14 mouse cellular contexts compared by ENCODE assay signal in genomic region chr16:30045615-30046014, GRCm38 (mm10). TPM values are rescaled to one million over a fixed set of nuclear protein-coding genes. Genes with fewer than 3 reads are reported as not detected.
DNase-seq lines count a peak whose midpoint lies in the region; ATAC-seq and TF ChIP-seq lines count a peak whose summit lies in the region.
"Had no signal": no experiment of that assay in that cellular context is flagged by ENCODE, and none has a peak within 500 bp of the region (broad histone marks: within the 10 kb centered on the region; RNA-seq: fewer than 3 reads in every experiment).

No protein-coding gene starts in this region.

- peak; percentile 72 for DNase-seq in lung, embryonic 14.5 days
- DNase-seq in lung, adult 2 months: no peak
- no peak for DNase-seq in liver, postnatal 0 days
- DNase-seq in yolk sac, embryonic 10.5 days (ENCODE audit: low spot score): peak; percentile 83
- no peak for DNase-seq in forebrain, embryonic 11.5 days (ENCODE audit: low spot score)
- no peak for DNase-seq in layer of hippocampus, adult 9-10 months (ENCODE audit: low spot score)
- DNase-seq: cerebellum, adult 8-10 months; heart, adult 18-20 months; right cerebral cortex, postnatal 25 days had no signal

- H3K9me3 ChIP-seq in lung, embryonic 14.5 days (ENCODE audit: low read depth, low read length): no peaks in the 10 kb centered on the region
- no peaks in the 10 kb centered on the region for H3K9me3 ChIP-seq in kidney, embryonic 16.5 days (ENCODE audit: low read length)
- H3K9me3 ChIP-seq in liver, postnatal 0 days (ENCODE audit: low read length): no peaks in the 10 kb centered on the region
- no peaks in the 10 kb centered on the region for H3K9me3 ChIP-seq in forebrain, embryonic 11.5 days (ENCODE audit: control insufficient read depth, low read length)
- H3K9me3 ChIP-seq: embryonic facial prominence, embryonic 12.5 days; limb, embryonic 13.5 days; midbrain, embryonic 13.5 days had no signal

- no peaks in the 10 kb centered on the region for H3K36me3 ChIP-seq in lung, embryonic 14.5 days (ENCODE audit: insufficient read depth)
- no peaks in the 10 kb centered on the region for H3K36me3 ChIP-seq in kidney, embryonic 16.5 days (ENCODE audit: insufficient read depth, low read length)
- H3K36me3 ChIP-seq in liver, postnatal 0 days (replicated peaks; ENCODE audit: insufficient read depth, low read length): no peaks in the 10 kb centered on the region
- H3K36me3 ChIP-seq in forebrain, embryonic 11.5 days (ENCODE audit: control insufficient read depth, insufficient read depth, low read length): no peaks in the 10 kb centered on the region
- H3K36me3 ChIP-seq: embryonic facial prominence, embryonic 12.5 days; limb, embryonic 13.5 days; midbrain, embryonic 13.5 days had no signal

- H3K9ac ChIP-seq in lung, embryonic 14.5 days: no peak overlapping the region
- H3K9ac ChIP-seq in kidney, embryonic 16.5 days (replicated peaks; ENCODE audit: low read length): no peak overlapping the region
- H3K9ac ChIP-seq in liver, postnatal 0 days (replicated peaks): no peak overlapping the region
- H3K9ac ChIP-seq in forebrain, embryonic 11.5 days (ENCODE audit: low read length): no peak overlapping the region
- H3K9ac ChIP-seq: embryonic facial prominence, embryonic 12.5 days; limb, embryonic 13.5 days; midbrain, embryonic 13.5 days had no signal

- H3K27ac ChIP-seq in lung, embryonic 14.5 days (ENCODE audit: low read depth): peak overlapping the region; percentile 30
- peak overlapping the region; percentile 44; the same call in 1 of the 2 replicates for H3K27ac ChIP-seq in kidney, embryonic 16.5 days (ENCODE audit: low read length)
- no peak overlapping the region for H3K27ac ChIP-seq in liver, postnatal 0 days (ENCODE audit: low read depth)
- no peak overlapping the region for H3K27ac ChIP-seq in forebrain, embryonic 11.5 days (ENCODE audit: low read depth, low read length)
- H3K27ac ChIP-seq: embryonic facial prominence, embryonic 12.5 days; limb, embryonic 13.5 days; midbrain, embryonic 13.5 days had no signal

- no peaks in the 10 kb centered on the region for H3K27me3 ChIP-seq in lung, embryonic 14.5 days (ENCODE audit: insufficient read depth, low read length)
- no peaks in the 10 kb centered on the region for H3K27me3 ChIP-seq in kidney, embryonic 16.5 days (ENCODE audit: insufficient read depth, low read length)
- H3K27me3 ChIP-seq in liver, postnatal 0 days (ENCODE audit: insufficient read depth, low read length): no peaks in the 10 kb centered on the region
- no peaks in the 10 kb centered on the region; the same call in 1 of the 2 replicates for H3K27me3 ChIP-seq in forebrain, embryonic 11.5 days (ENCODE audit: control insufficient read depth, insufficient read depth, low read length)
- H3K27me3 ChIP-seq: embryonic facial prominence, embryonic 12.5 days; limb, embryonic 13.5 days had no signal

- no peak overlapping the region for H3K4me3 ChIP-seq in lung, embryonic 14.5 days (ENCODE audit: low read depth, low read length)
- H3K4me3 ChIP-seq in lung, adult 2 months (replicated peaks; ENCODE audit: extremely low read depth, low read depth, low read length): no peak overlapping the region
- H3K4me3 ChIP-seq in kidney, embryonic 16.5 days (ENCODE audit: low read length): no peak overlapping the region
- no peak overlapping the region for H3K4me3 ChIP-seq in liver, postnatal 0 days (ENCODE audit: low read depth, low read length)
- H3K4me3 ChIP-seq in forebrain, embryonic 11.5 days (ENCODE audit: low read depth, low read length): no peak overlapping the region
- H3K4me3 ChIP-seq: embryonic facial prominence, embryonic 12.5 days; limb, embryonic 13.5 days; midbrain, embryonic 13.5 days had no signal

- H3K4me2 ChIP-seq in lung, embryonic 14.5 days: no peak overlapping the region
- no peak overlapping the region for H3K4me2 ChIP-seq in kidney, embryonic 16.5 days (replicated peaks; ENCODE audit: low read depth, low read length)
- no peak overlapping the region for H3K4me2 ChIP-seq in liver, postnatal 0 days (ENCODE audit: low read depth, low read length)
- no peak overlapping the region for H3K4me2 ChIP-seq in forebrain, embryonic 11.5 days (ENCODE audit: low read depth, low read length, severe bottlenecking)
- H3K4me2 ChIP-seq: embryonic facial prominence, embryonic 12.5 days; limb, embryonic 13.5 days; midbrain, embryonic 13.5 days had no signal

- 38% methylated on average over 5 of the region's 5 CpGs for WGBS in lung, embryonic 14.5 days
- 58% methylated on average over 5 of the region's 5 CpGs for WGBS in lung, adult 2 months
- WGBS in kidney, embryonic 16.5 days: 21% methylated on average over 5 of the region's 5 CpGs
- 38% methylated on average over 5 of the region's 5 CpGs for WGBS in liver, postnatal 0 days (ENCODE audit: insufficient replicate concordance)
- WGBS in forebrain, embryonic 11.5 days: 59% methylated on average over 5 of the region's 5 CpGs

- no peak for TF ChIP-seq EP300 in liver, postnatal 0 days (IDR thresholded peaks at IDR 0.05; ENCODE audit: low read depth)

- TF ChIP-seq CTCF in lung, embryonic 14.5 days (IDR thresholded peaks at IDR 0.05; ENCODE audit: low read depth): peak; percentile 7; the same call in 1 of the 2 replicates
- no peak for TF ChIP-seq CTCF in lung, adult 2 months (IDR thresholded peaks at IDR 0.05; ENCODE audit: insufficient read depth, low read length)
- no peak for TF ChIP-seq CTCF in liver, postnatal 0 days (IDR thresholded peaks at IDR 0.05; ENCODE audit: low read depth)

- H3K4me1 ChIP-seq in lung, embryonic 14.5 days (ENCODE audit: insufficient read depth): peaks cover 8% of the 10 kb centered on the region; the same call in 1 of the 2 replicates
- H3K4me1 ChIP-seq in lung, adult 2 months (ENCODE audit: control insufficient read depth, insufficient read depth, low read length): no peaks in the 10 kb centered on the region; the same call in 1 of the 2 replicates
- H3K4me1 ChIP-seq in kidney, embryonic 16.5 days (ENCODE audit: insufficient read depth, low read length): peaks cover 27% of the 10 kb centered on the region
- H3K4me1 ChIP-seq in liver, postnatal 0 days (ENCODE audit: insufficient read depth): peaks cover 21% of the 10 kb centered on the region
- H3K4me1 ChIP-seq in forebrain, embryonic 11.5 days (replicated peaks; ENCODE audit: control insufficient read depth, insufficient read depth, low read length): 0 out of 2 replicates have a peak, but pooled peaks cover 2% of the 10 kb centered on the region
- H3K4me1 ChIP-seq: midbrain, embryonic 13.5 days had no signal

- TF ChIP-seq POLR2A in lung, adult 2 months (IDR thresholded peaks at IDR 0.05; ENCODE audit: borderline replicate concordance, extremely low read depth, low read depth, low read length): no peak

- peak; percentile 57 for ATAC-seq in lung, embryonic 14.5 days (ENCODE audit: insufficient read depth)
- peak; percentile 90 for ATAC-seq in kidney, embryonic 16.5 days (ENCODE audit: low FRiP score, low TSS enrichment)
- ATAC-seq in liver, postnatal 0 days: peak; percentile 87
- no peak for ATAC-seq in CD4-positive, CD25-positive, alpha-beta regulatory T cell, adult 4 months
- ATAC-seq in forebrain, embryonic 11.5 days (replicated peaks; ENCODE audit: low FRiP score): no peak
- ATAC-seq: midbrain, embryonic 13.5 days had no signal

RNA-seq across cellular contexts. Expression of gene Hes1, which starts 18.6 kb away (rescaled TPM):
- polyA plus RNA-seq in lung, embryonic 14.5 days (2014; fragmentation: Nextera tagmentation; extraction: Ambion mirVana): 52.9 and 54.0 TPM in 2 replicates
- 167 and 332 TPM in 2 replicates for polyA plus RNA-seq in lung, adult 2 months (2012; rRNA removed)
- 45.5 and 45.7 TPM in 2 replicates for polyA plus RNA-seq in kidney, embryonic 16.5 days (2015; fragmentation: Nextera tagmentation; extraction: Ambion mirVana)
- 14.3 and 20.1 TPM in 2 replicates for polyA plus RNA-seq in liver, postnatal 0 days (2015; fragmentation: Nextera tagmentation; extraction: Ambion mirVana)
- polyA plus RNA-seq in CD4-positive, CD25-positive, alpha-beta regulatory T cell, adult 4 months (2017; shearing (Covaris generic)): under 1 TPM in 1 of 2 experiments, not detected in 1; 0.22 TPM
- 66.5 and 67.0 TPM in 2 replicates for polyA plus RNA-seq in forebrain, embryonic 11.5 days (2014; fragmentation: Nextera tagmentation; extraction: Ambion mirVana)

Comparison
In these comparisons a context has a peak if more than half of its experiments do, and no peak if none do; other contexts are left out.
1. DNase-seq: peak in lung, embryonic 14.5 days (single experiment) and yolk sac, embryonic 10.5 days (single experiment); none in lung, adult 2 months (single experiment), liver, postnatal 0 days (single experiment), forebrain, embryonic 11.5 days (single experiment) and layer of hippocampus, adult 9-10 months (single experiment).
2. ATAC-seq: peak in lung, embryonic 14.5 days (single experiment), kidney, embryonic 16.5 days (single experiment) and liver, postnatal 0 days (single experiment); none in CD4-positive, CD25-positive, alpha-beta regulatory T cell, adult 4 months (single experiment) and forebrain, embryonic 11.5 days (single experiment).
3. H3K27ac ChIP-seq: peak in lung, embryonic 14.5 days (single experiment) and kidney, embryonic 16.5 days (single experiment); none in liver, postnatal 0 days (single experiment) and forebrain, embryonic 11.5 days (single experiment).
4. RNA of gene Hes1, which starts 18.6 kb away (polyA plus RNA-seq): 167 to 332 TPM in lung, adult 2 months, 66.5 to 67.0 TPM in forebrain, embryonic 11.5 days, 52.9 to 54.0 TPM in lung, embryonic 14.5 days, 45.5 to 45.7 TPM in kidney, embryonic 16.5 days and 14.3 to 20.1 TPM in liver, postnatal 0 days; 0.22 TPM in CD4-positive, CD25-positive, alpha-beta regulatory T cell, adult 4 months; every median in the first group is over 10 times any median in the second.